Mouse (Mus musculus) kidney, adult 11 months (tissue): ENCODE data around the gene Lactbl1.
A peak's percentile ranks its signal among the peaks of the same experiment; 100 is the strongest.

Source experiments
- DNase-seq: peaks from one replicate; pipeline ENCODE4 v3.0.0; 2022

The Lactbl1 gene

DNA sequence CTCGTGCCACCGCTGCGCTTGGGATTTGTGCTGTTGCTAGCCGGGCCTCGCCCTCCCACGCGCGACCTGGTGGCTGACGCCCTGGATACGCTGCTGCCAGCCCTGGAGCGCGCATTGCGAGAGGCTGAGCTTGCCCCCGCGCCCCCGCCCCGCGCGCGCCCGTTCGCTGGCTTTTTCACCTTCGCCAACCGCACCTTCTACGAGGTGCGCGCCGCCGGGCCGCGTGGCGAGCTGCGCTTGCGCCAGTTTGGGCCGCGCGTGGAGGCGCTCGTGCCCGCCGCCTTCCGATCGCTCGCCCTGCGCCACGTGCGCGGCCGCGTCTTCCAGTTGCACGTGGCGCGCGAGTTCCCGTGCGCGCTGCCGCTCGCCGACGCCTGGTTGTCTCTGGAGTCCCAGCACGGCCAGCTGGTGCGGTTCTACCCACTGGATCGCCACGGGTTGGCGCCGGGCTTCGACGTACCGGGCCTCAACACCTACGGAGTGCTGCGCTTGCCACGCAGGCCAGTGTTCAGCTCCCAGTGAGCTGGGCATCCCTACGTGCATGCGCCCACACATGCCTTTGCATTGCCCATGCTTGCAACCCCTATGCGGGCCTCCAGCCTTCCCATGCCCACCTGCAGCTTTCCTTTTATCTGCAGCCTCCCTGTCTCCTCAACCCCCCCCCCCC, 15.3 kb downstream of the Lactbl1 start:
- no peak for DNase-seq

GRCm38 (mm10) chr4:136638230-136638750, 15.9 kb downstream of the Lactbl1 start:
- DNase-seq: no peak

DNA sequence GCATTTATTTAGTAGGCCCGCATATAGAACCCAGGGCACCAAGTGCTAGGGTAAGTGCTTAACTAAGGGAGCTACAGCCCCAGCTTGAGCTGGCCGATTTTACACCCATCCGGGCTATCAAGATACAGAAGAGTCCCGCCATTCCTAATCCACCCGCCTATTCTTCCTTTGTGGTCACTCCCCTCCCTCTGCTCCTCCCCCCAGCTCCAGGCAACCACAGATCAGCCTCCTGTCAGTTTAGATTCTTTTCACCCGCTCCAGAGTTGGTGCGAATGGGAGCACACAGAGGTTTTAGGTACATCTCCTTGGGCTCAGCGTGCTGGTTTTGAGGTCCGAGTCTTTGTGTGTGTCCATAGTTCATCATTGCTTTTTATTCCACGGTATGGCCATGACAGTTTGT, 16.5 kb downstream of the Lactbl1 start:
- DNase-seq: no peak

DNA sequence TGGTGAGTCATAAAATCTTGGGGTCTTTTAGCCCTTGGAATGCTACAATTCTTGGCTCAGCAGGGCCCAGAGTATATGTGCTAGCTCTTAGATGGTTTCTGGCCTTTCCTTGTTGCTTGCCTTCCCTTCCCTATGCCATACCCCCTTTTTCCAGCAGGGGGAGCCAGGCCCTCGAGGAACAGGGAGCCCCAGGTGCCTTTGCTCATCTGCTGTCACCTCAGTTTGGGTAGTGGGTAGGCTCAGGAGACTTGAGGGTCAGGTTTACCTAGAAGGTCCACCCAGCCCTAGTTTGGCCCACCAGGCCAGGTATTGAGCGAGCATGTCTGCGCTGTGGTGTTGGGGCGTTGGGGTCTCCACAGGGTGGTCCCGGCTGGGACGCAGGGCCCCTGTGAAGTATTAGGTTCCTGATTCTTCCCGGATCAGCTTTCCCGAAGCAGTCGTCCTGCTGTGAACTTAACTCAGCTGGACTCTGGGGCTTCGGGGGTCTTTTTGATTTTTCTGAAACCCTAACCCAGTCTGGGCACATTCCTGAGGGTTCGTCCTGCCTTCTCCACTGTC, 26.6 kb downstream of the Lactbl1 start:
- peak; percentile 31 for DNase-seq

DNA sequence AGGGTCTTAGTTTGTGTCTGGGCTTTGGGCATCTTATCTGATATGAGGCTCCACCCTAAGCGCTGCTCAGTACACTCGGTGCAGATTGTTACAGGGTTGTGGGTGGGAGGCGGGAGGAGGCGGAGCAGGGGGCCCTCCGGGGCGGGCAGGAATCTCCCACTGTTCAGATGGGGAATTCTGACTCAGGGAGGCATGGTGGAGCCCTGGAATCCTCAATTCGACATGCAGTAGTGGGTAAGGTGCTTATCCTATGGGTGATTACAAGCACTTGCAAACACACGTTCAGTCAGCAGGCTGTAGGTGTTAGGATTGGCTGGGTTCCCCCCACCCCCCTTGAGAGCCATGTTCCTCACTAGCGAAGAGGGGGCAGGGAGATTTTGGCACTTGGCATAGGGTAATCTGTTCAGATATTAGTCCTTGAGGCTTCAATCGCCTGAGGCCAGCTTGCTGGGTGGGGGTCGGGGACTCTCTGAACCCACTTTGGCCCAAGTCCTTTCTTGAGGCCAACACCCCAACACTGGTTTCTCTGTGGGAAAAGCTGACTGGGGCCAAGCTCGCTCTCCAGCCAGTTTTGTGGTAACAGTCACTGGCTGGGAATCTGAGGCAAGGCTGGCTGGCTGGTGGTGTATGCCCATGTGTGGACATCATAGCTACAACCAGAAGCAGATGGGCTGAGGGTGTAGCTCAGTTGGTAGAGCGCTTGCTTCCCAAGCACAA, 27.2 kb downstream of the Lactbl1 start:
- DNase-seq: no peak

DNA sequence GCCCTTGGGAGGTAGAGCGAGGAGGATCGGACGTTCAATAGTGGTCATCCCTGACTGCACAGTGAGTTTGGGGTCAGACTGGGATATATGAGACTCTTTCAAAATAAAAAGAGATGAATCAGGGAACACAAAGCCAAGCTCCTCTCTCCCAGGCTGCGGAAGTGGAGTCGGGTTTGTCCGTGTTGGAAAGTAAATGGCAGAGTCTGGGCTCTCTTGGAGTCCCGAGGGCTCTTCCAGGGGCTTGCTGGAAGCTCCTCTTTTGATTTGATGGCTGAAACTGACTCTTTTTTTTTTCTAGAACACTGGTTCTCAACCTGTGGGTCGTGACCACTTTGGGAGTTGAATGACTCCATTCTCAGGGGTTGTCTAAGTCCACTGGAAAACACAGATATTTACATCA, 27.8 kb downstream of the Lactbl1 start:
- no peak for DNase-seq

- no peak for DNase-seq
Observed at GRCm38 (mm10) chr4:136651357-136651811, 29.0 kb downstream of the Lactbl1 start.

DNA sequence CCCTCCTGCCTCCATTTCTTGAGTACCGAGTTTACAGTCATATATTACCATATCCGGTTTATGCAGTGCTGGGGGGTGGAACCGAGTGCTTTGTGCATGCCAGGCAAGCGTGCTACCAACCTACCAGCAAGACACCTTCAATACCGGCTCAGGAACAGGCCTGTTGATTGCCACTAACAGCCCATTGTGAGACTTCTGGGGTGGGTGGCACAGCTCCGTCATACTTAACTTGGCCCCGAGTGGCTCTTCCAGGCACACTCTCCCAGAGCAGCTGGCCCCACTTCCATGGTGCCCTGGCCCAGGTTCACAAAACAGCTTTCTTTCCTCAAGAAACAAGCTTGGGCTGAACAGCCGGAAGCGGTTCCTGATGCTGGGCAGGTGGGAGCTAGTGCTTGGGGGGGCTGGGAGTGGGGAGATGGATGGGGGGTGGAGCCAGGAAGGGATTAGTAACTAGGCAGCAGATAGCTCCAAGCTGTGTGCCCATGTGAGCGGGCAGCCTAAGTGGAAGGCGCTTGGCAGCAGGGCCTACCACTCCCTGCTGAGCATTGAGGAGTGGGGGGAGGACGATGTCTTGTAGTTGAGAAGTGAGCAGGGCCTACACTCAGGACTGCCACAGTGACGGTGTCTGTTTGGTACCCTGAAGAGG, 29.6 kb downstream of the Lactbl1 start:
- DNase-seq: no peak

DNA sequence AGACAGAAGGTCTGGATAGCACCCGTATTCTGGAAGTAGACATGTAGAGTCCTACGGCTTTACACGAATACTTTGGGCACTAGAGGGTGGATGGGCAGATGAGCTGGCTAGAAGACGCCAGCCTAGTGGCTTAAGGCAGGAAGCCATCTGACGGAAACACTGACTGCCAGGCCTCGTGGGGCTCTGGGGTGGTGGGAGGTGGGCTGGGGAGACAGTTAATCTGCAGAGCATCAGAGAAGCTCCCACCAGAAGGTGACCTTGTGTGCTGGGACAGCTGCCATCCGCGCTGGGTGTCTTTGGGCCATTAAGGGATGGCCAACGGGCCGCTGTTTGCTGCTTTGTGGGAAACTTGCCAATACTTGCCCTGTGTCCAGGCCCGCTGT, 30.1 kb downstream of the Lactbl1 start:
- DNase-seq: no peak

DNA sequence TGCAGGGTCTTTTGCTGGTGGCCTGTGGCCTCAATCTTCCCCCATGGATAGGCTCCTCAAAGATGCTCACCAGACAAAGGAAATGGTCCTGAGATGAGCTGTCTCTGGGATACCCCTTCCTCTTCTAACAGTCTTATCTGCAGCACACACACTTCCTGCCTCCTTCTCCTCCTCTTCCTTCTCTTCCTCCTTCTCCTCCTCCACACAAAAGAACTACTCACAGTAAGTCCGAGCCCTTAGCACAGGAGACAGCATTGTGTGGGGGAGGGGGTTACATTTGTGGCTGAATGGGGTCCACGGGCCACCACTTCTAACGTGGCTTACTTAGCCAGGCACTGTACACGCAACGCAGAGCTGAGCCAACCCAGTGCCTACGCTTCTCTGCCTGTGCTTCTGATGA, 30.6 kb downstream of the Lactbl1 start:
- DNase-seq: no peak

DNA sequence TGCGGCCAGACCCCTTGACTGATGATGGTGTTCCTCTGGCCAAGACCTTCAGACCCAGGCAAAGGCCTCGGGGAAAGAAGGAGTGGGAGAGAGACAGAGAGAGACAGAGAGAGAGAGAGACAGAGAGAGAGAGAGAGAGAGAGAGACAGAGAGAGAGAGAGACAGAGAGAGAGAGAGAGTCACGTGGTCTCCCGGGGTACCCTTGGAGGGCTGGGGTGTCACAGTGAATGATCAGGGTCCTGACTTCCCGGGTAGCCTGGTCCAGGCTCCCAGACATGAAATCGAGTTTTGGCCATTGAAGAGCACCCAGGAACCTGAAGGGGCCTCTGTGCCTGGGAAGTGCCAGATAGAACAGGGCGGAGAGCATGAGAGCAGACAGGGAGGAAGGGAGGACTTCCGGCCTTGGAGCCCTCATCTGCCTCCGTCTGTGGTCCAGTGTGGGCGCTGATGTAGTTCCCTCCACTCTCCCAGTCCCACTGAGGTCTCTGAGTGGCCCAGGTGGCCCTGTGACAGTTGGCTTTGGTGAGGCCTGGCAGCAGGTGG, 31.3 kb downstream of the Lactbl1 start:
- no peak for DNase-seq

GRCm38 (mm10) chr4:136657914-136658313, 35.5 kb downstream of the Lactbl1 start:
- no peak for DNase-seq

GRCm38 (mm10) chr4:136665068-136665467, 42.6 kb downstream of the Lactbl1 start:
- DNase-seq: no peak

GRCm38 (mm10) chr4:136666002-136666401, 43.6 kb downstream of the Lactbl1 start:
- DNase-seq: no peak

DNA sequence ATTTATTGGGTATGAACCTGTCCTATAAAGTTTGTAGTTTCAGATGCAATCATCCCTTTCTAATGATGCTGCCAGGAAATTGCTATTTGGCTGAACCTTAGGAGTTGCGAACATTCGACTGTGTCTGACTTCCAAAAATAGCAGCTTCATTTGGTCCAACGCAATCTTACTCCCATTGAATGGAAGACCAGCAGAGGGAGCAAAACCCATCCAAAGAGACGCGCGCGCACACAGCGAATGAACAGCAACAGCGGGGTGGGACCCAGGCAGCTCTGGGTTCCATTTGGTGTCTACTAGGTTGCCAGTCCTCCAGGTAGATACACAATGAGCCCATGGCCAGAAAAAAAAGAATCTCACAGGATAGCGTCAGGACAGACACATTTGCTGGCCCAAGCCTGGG, 45.3 kb downstream of the Lactbl1 start:
- no peak for DNase-seq

DNA sequence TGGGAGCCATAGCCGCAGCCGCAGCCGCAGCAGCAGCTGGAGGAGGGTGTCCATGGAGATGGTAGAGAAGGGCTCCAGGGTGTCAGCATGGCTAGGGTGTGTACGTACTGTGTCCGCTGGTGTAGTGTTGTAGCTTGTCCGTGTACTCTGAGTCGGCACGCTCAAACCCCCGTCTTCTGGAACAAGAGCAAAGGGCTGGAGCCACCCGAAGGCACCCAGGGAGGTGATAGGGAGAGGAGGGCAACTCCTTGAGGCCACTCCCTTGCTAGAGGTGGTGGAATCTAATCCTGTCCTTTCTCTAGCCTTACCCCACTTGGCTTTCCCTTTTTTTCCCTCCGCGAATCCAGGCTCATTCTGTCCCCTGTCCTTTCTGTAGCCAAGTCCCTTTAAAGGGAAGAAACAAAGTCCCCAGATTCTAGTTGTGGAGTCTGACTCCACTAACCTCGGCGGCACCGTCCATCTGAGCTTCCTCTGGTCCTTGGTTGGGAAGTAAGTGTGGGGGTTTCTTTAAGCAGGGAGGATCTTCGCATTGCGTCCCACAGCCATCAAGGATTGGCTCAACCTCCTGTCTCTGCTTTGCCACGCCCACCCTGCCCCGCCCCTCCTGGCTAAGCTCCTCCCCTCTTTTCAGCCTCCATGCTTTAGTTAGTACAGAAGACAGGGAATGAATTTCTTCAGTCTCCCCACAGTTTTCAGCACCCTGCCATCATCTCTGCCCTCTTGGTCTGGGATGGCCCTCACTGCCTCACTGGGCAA, 50.1 kb downstream of the Lactbl1 start:
- DNase-seq: no peak

DNA sequence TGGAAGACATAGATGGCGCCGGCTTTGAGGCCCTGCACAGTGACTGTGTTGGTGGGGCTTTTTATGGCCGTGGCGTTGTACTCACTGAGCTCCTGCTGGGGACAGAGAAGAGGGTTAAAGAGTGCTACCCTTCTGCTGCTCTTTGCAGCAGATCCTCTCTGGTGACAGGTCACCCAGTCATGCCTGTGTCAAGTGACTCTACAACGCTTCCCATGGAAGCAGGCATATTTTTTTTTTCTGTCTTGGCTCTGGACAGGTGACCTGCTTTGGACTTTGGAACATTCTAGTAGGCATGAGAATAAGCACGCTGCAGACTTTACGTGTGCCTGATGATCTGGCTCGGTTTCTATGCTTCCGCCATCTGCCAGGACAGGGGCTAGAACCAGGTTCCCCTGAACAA, 53.0 kb downstream of the Lactbl1 start:
- no peak for DNase-seq

DNA sequence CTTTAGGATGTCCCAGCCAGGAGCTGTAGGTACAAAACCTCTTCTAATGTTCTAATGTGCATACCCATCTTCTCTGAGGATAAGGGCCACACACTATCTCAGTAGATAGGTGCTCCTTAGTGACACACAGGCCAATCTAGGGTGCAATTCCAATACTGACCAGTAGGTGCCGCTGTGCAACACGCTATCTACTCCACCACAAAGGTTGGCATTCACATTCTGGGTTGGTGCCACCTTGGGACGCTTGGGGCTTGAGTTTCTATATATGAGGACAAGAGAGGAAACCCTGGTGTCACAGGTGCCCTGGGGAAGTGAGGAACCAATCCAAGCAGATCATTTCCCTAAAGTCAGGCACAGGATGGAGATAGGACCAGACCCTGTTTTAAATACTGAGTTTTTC, 56.1 kb downstream of the Lactbl1 start:
- peak; percentile 75 for DNase-seq

DNA sequence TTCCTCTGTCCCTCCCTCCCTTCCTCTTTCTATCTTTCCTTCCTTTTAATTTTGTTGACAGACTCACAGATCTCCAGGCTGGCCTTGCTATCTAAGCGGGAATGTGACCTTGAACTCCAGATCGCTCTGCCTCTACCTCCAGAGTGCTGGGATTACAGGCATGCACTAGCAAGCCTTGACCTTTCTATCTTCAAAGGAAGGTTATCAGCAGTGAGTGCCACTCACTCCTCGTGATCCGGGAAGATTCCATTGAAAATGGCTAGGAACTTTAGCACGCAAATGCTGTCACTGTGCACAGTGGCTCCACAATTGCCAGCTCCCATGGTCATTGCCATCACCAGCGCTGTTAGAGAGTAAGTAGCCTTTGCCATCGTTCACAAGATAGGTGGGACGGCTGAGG, 56.8 kb downstream of the Lactbl1 start:
- no peak for DNase-seq

- no peak for DNase-seq
Observed at GRCm38 (mm10) chr4:136680641-136681040, 58.2 kb downstream of the Lactbl1 start.

- DNase-seq: no peak
Observed at GRCm38 (mm10) chr4:136684485-136684884, 62.1 kb downstream of the Lactbl1 start.

- no peak for DNase-seq
Observed at GRCm38 (mm10) chr4:136685431-136685869, 63.0 kb downstream of the Lactbl1 start.
